Mouse (Mus musculus): ENCODE measurements at regions not wholly inside any gene's neighbourhood (a gene's known extent, or its start where the extent isn't known, plus 50 kb on each side); places are given as distances from the start of the nearest gene placed in this dataset.

DNA sequence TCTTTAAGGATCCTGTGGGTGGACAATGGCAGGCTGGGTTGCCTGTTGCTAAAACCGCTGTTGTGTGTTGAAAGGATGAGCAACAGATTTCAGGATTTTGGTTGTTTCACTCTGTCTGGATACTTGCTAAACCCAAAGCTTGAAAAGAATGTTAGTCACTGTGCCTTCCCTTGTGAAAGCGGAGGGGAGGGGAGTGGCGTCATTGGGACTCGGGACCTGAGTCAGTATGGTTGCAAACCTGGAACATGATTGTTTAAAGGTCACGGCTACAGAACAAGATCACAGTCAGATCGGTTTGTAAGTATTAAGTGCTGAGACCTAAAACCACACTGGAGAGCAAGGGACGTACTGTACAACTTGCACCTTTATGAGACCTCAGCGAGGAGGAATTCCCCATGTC is 344.9 kb upstream of the Gm15217 start:
- TF ChIP-seq CTCF (IDR thresholded peaks at IDR 0.05; ENCODE audit: control insufficient read depth, insufficient read depth, insufficient read length) (no peak), USF1 (IDR thresholded peaks at IDR 0.05; ENCODE audit: low read depth) (no peak), MAX (IDR thresholded peaks at IDR 0.05) (no peak), CEBPB (IDR thresholded peaks at IDR 0.05; ENCODE audit: low read depth) (no peak), MYOD1 (IDR thresholded peaks at IDR 0.05; ENCODE audit: control insufficient read depth, insufficient read length, low read depth) (no peak), MYOG (IDR thresholded peaks at IDR 0.05; ENCODE audit: control insufficient read depth, extremely low read depth, insufficient read length) (no peak)
